Mouse (Mus musculus): ENCODE results near the gene Hist2h2ab.

DNA sequence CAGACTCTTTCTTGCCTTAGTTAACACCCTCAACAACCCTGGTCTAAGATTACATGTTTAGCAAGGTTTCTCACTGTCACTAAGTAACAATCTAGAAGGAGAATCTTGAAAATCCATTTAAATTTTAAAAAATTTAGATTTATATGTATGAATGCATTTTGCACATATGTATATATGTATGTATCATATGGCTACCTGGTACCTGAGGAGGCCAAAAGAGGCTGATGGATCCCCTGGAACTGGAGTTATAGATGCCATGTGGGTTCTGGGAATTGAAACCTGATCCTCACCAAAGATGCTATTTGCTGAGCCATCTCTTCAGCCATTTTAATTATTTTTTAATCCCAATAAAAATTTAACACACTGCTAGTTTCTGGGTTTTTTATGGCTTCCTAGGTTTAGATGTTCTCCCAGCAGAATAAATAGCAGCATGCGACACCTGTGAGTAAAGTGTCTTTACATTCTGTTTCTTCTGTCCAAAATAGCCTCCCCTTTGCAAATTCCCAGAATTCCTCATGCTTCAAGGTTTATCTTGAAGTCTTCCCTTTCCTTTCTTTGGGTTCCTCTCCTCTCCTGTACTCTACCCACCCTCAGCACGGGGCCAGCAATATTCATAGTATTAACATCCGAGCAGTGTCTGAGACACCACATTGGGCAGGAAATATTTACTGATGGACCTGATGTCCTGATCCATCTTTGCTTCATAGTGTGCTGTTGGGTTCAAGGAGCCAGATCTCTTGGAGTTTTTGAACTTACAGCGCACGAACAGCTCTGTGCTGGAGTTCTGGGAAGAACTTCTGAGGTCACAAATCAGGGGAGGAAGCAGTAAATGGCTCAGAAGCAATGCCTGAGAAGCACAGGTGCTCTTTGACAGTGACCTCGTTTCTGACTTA, 28.7 kb downstream of the Hist2h2ab start:
- no peak for TF ChIP-seq CHD2 (IDR thresholded peaks at IDR 0.05; ENCODE audit: low read length)
- TF ChIP-seq CTCF (IDR thresholded peaks at IDR 0.05 in 2 of 3, conservative IDR thresholded peaks at IDR 0.05 in 1 of 3; ENCODE audit: control insufficient read depth in 1 of 3, insufficient read depth in 1 of 3, low read depth in 2 of 3, low read length in 3 of 3, poor library complexity in 1 of 3, severe bottlenecking in 1 of 3): no peak
- no peak for TF ChIP-seq MAFK (IDR thresholded peaks at IDR 0.05; ENCODE audit: borderline replicate concordance, low read depth, low read length)
- TF ChIP-seq HCFC1 (IDR thresholded peaks at IDR 0.05; ENCODE audit: low read depth, low read length): no peak
- no peak; a peak in 1 of 4 replicates for TF ChIP-seq POLR2A (IDR thresholded peaks at IDR 0.05; ENCODE audit: control insufficient read depth in 1 of 2, insufficient read depth in 1 of 2, low read depth in 1 of 2, low read length in 2 of 2, poor library complexity in 1 of 2)
- TF ChIP-seq BHLHE40 (IDR thresholded peaks at IDR 0.05; ENCODE audit: borderline replicate concordance, low read depth, low read length): no peak
- TF ChIP-seq MEF2A (IDR thresholded peaks at IDR 0.05; ENCODE audit: extremely low read depth, insufficient replicate concordance, low read depth, low read length, poor library complexity, severe bottlenecking): no peak
- TF ChIP-seq E2F4 (IDR thresholded peaks at IDR 0.05; ENCODE audit: borderline replicate concordance, low read depth, low read length): no peak

Data from MEL (cell line).